Mouse (Mus musculus): ENCODE results near the gene Heg1.

Heg1 gene

GRCm38 (mm10) chr16:33769848-33770247, 85.7 kb downstream of the Heg1 start:
- no peak for DNase-seq (ENCODE audit: low read depth, low spot score)

DNA sequence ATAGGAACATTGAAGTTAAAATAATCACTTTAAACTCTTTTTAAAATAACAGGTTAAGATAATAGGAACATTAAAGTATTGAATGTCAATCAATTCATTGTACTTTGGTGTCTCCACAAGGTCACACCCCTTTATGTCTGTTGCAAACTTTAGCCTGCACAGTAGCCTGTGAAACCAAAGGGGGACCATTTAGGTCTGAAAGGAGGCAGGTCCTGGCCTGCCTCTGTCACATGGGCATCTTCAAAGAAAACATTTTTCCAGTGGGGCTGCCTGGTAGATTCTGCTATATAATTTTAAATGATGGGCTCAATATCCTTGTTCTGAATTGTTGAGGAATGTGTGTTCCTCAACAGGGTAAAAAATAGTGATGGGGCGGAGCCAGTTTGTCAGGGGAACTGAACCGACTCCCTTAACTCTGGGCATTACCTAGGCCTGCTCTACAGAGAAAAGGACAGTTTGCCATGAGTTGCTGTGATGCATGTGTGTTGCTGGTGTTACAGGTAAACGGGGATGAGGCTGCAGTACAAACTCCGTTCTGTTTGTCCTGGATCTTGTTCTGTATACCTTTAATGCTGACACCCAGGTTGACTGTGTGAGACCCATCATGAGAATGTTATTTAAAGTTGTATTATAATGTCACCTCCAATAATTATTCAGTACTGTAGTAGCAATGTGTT, 86.7 kb downstream of the Heg1 start:
- DNase-seq (ENCODE audit: low read depth, low spot score): no peak

- no peak for DNase-seq (ENCODE audit: low read depth, low spot score)
Measured at GRCm38 (mm10) chr16:33772809-33773208, 88.6 kb downstream of the Heg1 start.

DNA sequence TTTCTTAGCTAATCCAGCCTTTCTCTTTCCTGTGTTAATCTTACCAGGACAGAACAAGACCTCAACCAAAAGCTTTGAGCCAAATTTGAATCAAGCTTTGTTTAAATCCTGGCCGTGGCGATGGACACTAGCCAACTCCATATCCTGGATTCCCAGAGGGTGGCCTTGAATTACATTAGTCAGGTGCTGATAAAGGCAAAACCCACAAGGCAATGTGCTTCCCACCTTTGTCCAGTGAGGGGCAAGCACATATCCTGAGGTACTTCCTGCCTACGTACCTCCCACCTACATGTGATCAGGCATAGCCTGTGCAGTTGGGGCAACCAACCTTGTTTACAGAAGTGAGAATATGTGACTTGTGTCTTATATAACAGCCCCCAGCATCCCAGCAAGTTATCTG, 90.8 kb downstream of the Heg1 start:
- no peak for DNase-seq (ENCODE audit: low read depth, low spot score)

DNA sequence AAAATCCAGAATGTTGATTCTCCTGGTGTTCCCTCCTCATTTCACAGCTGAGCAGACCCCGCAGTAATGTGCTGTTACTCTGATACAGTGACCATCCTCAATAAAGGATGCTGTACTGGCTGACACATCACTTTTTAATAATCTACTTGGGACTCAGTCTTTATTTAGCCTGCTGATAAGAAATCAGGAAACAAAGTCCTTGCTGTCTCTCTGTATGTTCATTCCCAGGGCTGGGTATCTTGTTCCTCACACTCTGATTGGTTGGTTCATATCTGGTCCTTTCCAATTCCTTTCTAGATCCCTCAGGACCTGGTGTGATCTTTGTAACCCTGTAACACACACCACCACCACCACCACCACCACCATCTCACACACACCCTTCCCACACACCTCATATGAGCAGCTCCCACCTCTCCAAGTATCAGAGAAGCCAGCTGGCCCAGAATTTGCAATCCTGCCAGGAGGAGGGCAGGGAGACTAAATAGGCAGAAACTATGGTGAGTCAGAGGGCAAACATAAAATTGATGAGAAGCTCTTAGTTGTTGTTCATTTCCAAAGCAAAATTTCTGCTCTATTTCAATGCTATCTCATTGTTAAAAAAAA, 91.7 kb downstream of the Heg1 start:
- no peak for DNase-seq (ENCODE audit: low read depth, low spot score)

GRCm38 (mm10) chr16:33776766-33777529, 92.8 kb downstream of the Heg1 start:
- no peak for DNase-seq (ENCODE audit: low read depth, low spot score)

GRCm38 (mm10) chr16:33777607-33778006, 93.4 kb downstream of the Heg1 start:
- no peak for DNase-seq (ENCODE audit: low read depth, low spot score)

- no peak for DNase-seq (ENCODE audit: low read depth, low spot score)
Measured at GRCm38 (mm10) chr16:33781789-33782728, 97.9 kb downstream of the Heg1 start.

- no peak for DNase-seq (ENCODE audit: low read depth, low spot score)
Measured at GRCm38 (mm10) chr16:33782729-33783091, 98.5 kb downstream of the Heg1 start.

DNA sequence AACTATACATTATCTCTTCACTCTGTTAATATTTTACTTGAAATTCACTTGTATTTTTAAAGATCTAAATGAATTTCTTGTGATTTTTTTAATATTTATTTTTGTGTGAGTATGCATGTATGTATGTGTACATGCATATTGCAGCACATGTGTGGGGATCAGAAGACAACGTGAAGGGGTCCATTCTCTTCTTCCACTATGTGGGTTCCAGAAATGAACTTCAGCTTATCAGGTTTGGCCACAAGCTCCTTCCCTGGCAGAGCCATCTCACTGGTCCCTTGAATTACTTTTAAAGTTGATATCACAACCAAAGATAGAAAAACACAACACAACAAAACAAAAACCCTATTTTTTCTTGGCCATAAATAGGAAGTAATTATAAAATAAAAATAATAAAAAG, 100.4 kb downstream of the Heg1 start:
- DNase-seq (ENCODE audit: low read depth, low spot score): no peak

GRCm38 (mm10) chr16:33785092-33785704, 101.0 kb downstream of the Heg1 start:
- no peak for DNase-seq (ENCODE audit: low read depth, low spot score)

- DNase-seq (ENCODE audit: low read depth, low spot score): no peak
Measured at GRCm38 (mm10) chr16:33786657-33787390, 102.7 kb downstream of the Heg1 start.

GRCm38 (mm10) chr16:33793846-33794791, 109.9 kb downstream of the Heg1 start, which contains the start of gene Muc13:
TSS of gene Muc13 (plus strand) at chr16:33794037.
- no peak for DNase-seq (ENCODE audit: low read depth, low spot score)

DNA sequence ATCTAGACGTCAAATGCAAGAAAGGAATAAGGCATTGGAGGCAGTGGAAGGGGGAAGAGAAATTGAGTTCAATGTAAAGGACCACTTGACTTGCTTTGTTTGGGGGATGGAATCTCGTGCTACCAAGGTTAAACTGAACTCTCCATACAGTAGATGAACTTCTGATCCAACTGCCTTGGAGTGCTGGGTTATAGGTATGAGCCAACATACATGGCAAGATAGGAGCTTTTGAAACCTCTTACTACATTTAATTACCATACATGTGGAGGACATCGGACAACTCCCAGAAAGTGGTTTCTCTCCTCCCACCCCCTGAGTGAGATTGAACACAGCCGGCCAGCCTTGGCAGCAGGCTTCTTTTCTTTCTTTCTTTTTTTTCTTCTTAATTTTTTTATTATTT, 110.9 kb downstream of the Heg1 start:
- DNase-seq (ENCODE audit: low read depth, low spot score): no peak

GRCm38 (mm10) chr16:33795887-33796286, 111.7 kb downstream of the Heg1 start:
- no peak for DNase-seq (ENCODE audit: low read depth, low spot score)

GRCm38 (mm10) chr16:33796756-33797155, 112.6 kb downstream of the Heg1 start:
- DNase-seq (ENCODE audit: low read depth, low spot score): no peak

- DNase-seq (ENCODE audit: low read depth, low spot score): peak; percentile 76
Measured at GRCm38 (mm10) chr16:33797860-33798259, 113.7 kb downstream of the Heg1 start.

- DNase-seq (ENCODE audit: low read depth, low spot score): no peak
Measured at GRCm38 (mm10) chr16:33810002-33810401, 125.8 kb downstream of the Heg1 start.

- DNase-seq (ENCODE audit: low read depth, low spot score): no peak
Measured at GRCm38 (mm10) chr16:33818413-33819165, 134.4 kb downstream of the Heg1 start.

Data from forelimb bud, embryonic 11.5 days (tissue).